Mouse (Mus musculus): ENCODE measurements around the gene Usp24. TPM values are rescaled to one million over a fixed set of nuclear protein-coding genes. Genes with fewer than 3 reads are reported as not detected.

Gene Usp24
- polyA plus RNA-seq, 1 experiment from 2014 or later, result 9.8 TPM

DNA sequence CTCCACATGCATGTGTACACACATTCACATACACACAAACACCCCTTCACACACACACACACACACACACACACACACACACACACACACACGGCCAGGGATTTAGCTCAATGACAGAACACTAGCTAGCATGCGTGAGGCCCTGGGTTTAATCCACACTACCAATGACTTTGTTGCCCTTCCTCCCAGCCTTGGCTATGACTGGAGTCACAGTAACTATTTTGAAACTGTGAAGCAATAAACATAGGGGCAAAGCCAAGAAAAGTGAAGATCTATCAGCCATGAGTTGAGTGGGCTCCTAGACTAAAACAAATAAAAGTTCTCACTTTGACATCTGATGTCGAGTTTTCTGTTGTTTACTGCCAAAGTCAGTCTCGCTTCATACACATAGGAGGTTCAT is 23.2 kb upstream of the Usp24 start:
- Histone ChIP-seq H3K27me3 (ENCODE audit: control insufficient read depth, insufficient read depth, low read length) (no peaks in the 10 kb centered on the region), H3K9ac (ENCODE audit: low read length) (no peak overlapping the region), H3K4me1 (ENCODE audit: control insufficient read depth, insufficient read depth, low read length) (no peaks in the 10 kb centered on the region), H3K9me3 (ENCODE audit: control insufficient read depth, low read length) (no peaks in the 10 kb centered on the region), H3K36me3 (ENCODE audit: control insufficient read depth, insufficient read depth, low read length) (no peaks in the 10 kb centered on the region), H3K27ac (replicated peaks; ENCODE audit: low read depth, low read length) (no peak overlapping the region), H3K4me2 (ENCODE audit: low read depth, severe bottlenecking) (no peak overlapping the region), H3K4me3 (ENCODE audit: low read depth, low read length) (no peak overlapping the region)
- 87% methylated on average over 4 of the region's 4 CpGs for WGBS
- ATAC-seq (ENCODE audit: insufficient number of reproducible peaks, low FRiP score, low TSS enrichment, low read depth), result no peak
- no peak for DNase-seq (ENCODE audit: low spot score)

DNA sequence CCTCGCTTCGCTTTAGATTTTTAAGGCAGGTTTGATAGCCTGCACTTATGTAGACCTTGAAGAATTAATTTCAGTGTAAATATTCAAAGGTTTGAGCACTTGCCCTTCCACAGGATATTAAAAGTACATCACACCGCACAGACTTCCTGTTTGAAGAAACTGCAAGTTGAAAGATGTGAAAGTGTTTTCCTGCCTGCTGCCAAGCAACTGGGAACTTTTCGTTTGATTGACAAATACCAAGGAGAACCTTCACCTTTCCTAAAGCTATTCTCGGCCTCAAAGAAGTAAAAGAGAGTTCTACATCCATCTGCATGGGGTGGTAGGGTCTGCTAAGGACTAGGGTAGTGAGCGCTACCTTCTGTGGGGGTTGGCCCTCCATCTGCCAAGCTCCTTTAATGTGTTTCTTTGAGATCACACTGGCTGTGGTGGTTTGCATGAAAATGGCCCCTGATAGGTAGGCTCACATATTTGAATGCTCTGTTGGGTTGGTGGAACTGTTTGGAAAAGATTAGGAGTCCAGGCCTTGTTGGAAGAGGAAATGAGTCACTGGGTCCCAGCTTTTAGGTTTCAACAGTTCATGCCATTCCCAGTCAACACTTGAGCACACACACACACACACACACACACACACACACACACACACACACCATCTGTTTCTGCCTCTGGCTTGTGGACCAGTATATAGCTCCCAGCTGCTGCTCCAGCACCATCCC is 22.5 kb upstream of the Usp24 start:
- 87% methylated on average over 6 of the region's 6 CpGs for WGBS
- H3K9me3 ChIP-seq (ENCODE audit: control insufficient read depth, low read length), result no peaks in the 10 kb centered on the region
- DNase-seq (ENCODE audit: low spot score), result peak; percentile 18
- H3K36me3 ChIP-seq (ENCODE audit: control insufficient read depth, insufficient read depth, low read length), result no peaks in the 10 kb centered on the region
- no peaks in the 10 kb centered on the region for H3K27me3 ChIP-seq (ENCODE audit: control insufficient read depth, insufficient read depth, low read length)
- no peak overlapping the region for H3K9ac ChIP-seq (ENCODE audit: low read length)
- no peak for ATAC-seq (ENCODE audit: insufficient number of reproducible peaks, low FRiP score, low TSS enrichment, low read depth)
- no peak overlapping the region for H3K4me2 ChIP-seq (ENCODE audit: low read depth, severe bottlenecking)
- H3K27ac ChIP-seq (replicated peaks; ENCODE audit: low read depth, low read length), result no peak overlapping the region
- no peak overlapping the region for H3K4me3 ChIP-seq (ENCODE audit: low read depth, low read length)
- H3K4me1 ChIP-seq (ENCODE audit: control insufficient read depth, insufficient read depth, low read length), result no peaks in the 10 kb centered on the region

DNA sequence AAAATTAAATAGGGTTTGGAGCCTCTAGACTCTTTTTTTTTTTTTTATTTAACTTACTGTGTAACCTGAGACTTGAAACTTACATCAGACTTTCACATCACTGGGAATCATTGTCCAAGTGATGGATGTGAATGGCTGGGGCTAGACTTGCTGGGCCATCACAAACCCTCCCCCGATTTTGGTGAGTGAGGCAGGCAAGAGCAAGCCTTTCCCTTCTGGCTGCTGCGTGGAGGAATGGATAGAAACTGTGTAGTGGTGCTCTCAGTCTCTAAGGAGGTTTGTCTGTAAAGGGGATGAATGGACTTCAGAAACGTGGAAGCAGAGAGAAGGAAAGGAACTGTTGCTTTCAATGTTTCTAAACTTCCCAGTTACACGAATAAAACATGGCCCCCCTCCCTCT is 20.3 kb upstream of the Usp24 start:
- no peak overlapping the region for H3K4me3 ChIP-seq (ENCODE audit: low read depth, low read length)
- no peak for ATAC-seq (ENCODE audit: insufficient number of reproducible peaks, low FRiP score, low TSS enrichment, low read depth)
- no peaks in the 10 kb centered on the region for H3K27me3 ChIP-seq (ENCODE audit: control insufficient read depth, insufficient read depth, low read length)
- H3K9me3 ChIP-seq (ENCODE audit: control insufficient read depth, low read length), result no peaks in the 10 kb centered on the region
- H3K4me1 ChIP-seq (ENCODE audit: control insufficient read depth, insufficient read depth, low read length), result no peaks in the 10 kb centered on the region
- no peak overlapping the region for H3K9ac ChIP-seq (ENCODE audit: low read length)
- no peak for DNase-seq (ENCODE audit: low spot score)
- H3K4me2 ChIP-seq (ENCODE audit: low read depth, severe bottlenecking), result no peak overlapping the region
- no peaks in the 10 kb centered on the region for H3K36me3 ChIP-seq (ENCODE audit: control insufficient read depth, insufficient read depth, low read length)
- no peak overlapping the region for H3K27ac ChIP-seq (replicated peaks; ENCODE audit: low read depth, low read length)
- 55% methylated on average over 4 of the region's 4 CpGs for WGBS

DNA sequence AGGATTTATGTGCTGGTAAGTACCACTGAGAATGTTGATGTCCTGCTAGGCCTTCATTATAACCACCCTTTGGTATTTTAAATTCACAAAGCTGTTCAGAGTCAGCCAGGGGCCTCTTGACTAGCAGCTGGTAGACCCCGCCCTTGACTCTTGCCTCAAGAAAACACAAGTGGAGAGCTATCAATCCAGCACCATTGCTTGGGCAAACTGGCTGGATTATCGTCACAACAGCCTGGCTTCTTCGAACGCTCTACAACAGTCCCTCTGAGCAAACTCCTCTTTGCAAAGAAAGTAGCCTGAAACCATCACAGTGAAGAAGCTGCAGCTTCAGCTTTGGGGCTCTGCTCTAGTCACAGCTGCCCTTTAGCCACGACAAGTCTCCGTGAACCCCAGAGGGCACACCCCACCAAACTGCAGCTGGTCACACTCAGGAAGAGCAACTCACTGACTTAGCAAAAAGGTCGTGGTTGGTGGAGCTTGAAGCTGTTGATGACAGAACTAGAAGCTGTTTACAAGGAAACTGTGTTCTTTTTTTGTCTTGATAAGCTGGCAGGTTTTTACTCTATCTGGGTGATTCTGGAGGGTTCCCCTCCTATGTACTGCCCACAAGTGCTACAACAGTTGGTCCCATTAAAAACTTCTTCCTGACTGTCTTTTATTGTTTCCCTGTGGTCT is 19.5 kb upstream of the Usp24 start:
- Histone ChIP-seq H3K4me3 (ENCODE audit: low read depth, low read length) (no peak overlapping the region), H3K9me3 (ENCODE audit: control insufficient read depth, low read length) (no peaks in the 10 kb centered on the region), H3K27me3 (ENCODE audit: control insufficient read depth, insufficient read depth, low read length) (no peaks in the 10 kb centered on the region), H3K9ac (ENCODE audit: low read length) (no peak overlapping the region), H3K27ac (replicated peaks; ENCODE audit: low read depth, low read length) (no peak overlapping the region), H3K36me3 (ENCODE audit: control insufficient read depth, insufficient read depth, low read length) (no peaks in the 10 kb centered on the region), H3K4me2 (ENCODE audit: low read depth, severe bottlenecking) (no peak overlapping the region), H3K4me1 (ENCODE audit: control insufficient read depth, insufficient read depth, low read length) (no peaks in the 10 kb centered on the region)
- DNase-seq (ENCODE audit: low spot score), result no peak
- no peak for ATAC-seq (ENCODE audit: insufficient number of reproducible peaks, low FRiP score, low TSS enrichment, low read depth)
- 87% methylated on average over 7 of the region's 7 CpGs for WGBS

DNA sequence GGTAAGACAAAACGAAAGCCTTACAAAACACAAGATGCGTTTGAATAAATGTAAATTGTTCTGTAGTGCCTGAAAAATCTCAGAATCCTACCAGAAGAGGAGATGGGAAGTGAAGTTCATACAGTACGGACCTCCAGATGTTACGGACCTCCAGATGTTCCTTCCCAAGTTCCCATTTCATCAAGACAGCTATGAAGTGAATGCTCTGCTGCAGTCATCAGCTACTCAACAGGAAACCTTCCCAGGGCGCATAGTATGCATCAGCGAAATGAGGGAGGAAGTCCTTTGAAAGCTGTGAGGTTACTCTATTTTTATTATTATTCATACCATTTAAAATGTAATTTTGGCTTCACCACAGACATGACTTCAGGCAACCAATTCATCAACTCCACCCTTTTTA is 14.7 kb upstream of the Usp24 start:
- DNase-seq (ENCODE audit: low spot score), result no peak
- Histone ChIP-seq H3K27me3 (ENCODE audit: control insufficient read depth, insufficient read depth, low read length) (no peaks in the 10 kb centered on the region), H3K4me2 (ENCODE audit: low read depth, severe bottlenecking) (no peak overlapping the region), H3K36me3 (ENCODE audit: control insufficient read depth, insufficient read depth, low read length) (no peaks in the 10 kb centered on the region), H3K4me1 (ENCODE audit: control insufficient read depth, insufficient read depth, low read length) (no peaks in the 10 kb centered on the region), H3K27ac (replicated peaks; ENCODE audit: low read depth, low read length) (no peak overlapping the region), H3K9me3 (ENCODE audit: control insufficient read depth, low read length) (no peaks in the 10 kb centered on the region), H3K4me3 (ENCODE audit: low read depth, low read length) (no peak overlapping the region), H3K9ac (ENCODE audit: low read length) (no peak overlapping the region)
- ATAC-seq (ENCODE audit: insufficient number of reproducible peaks, low FRiP score, low TSS enrichment, low read depth), result no peak
- 84% methylated on average over 6 of the region's 6 CpGs for WGBS

DNA sequence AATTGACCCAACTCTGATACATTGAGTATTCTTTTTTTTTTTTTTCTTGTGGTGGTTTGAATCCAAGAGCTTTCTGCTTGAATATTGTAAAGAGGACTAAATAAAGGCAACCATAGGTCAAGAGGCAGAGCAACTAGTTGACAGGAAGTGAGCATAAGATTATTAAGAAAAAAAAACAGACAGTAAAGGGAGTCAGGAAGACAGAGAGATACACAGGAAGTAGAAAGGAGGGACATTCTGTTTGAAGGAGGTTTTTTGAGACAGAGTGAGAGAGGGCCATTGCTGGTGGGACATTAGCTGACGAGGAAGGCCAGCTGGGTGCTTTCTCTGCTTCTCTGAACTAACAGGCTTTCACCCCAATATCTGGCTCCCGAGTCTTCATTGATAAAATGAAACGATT is 7.9 kb upstream of the Usp24 start:
- H3K4me1 ChIP-seq (ENCODE audit: control insufficient read depth, insufficient read depth, low read length), result no peaks in the 10 kb centered on the region
- ATAC-seq (ENCODE audit: insufficient number of reproducible peaks, low FRiP score, low TSS enrichment, low read depth) (no peak), DNase-seq (ENCODE audit: low spot score) (no peak)
- no peak overlapping the region for H3K27ac ChIP-seq (replicated peaks; ENCODE audit: low read depth, low read length)
- 91% methylated on average over 3 of the region's 3 CpGs for WGBS
- no peak overlapping the region for H3K9ac ChIP-seq (ENCODE audit: low read length)
- no peaks in the 10 kb centered on the region for H3K9me3 ChIP-seq (ENCODE audit: control insufficient read depth, low read length)
- H3K27me3 ChIP-seq (ENCODE audit: control insufficient read depth, insufficient read depth, low read length), result no peaks in the 10 kb centered on the region
- no peak overlapping the region for H3K4me2 ChIP-seq (ENCODE audit: low read depth, severe bottlenecking)
- H3K4me3 ChIP-seq (ENCODE audit: low read depth, low read length), result no peak overlapping the region
- no peaks in the 10 kb centered on the region for H3K36me3 ChIP-seq (ENCODE audit: control insufficient read depth, insufficient read depth, low read length)

DNA sequence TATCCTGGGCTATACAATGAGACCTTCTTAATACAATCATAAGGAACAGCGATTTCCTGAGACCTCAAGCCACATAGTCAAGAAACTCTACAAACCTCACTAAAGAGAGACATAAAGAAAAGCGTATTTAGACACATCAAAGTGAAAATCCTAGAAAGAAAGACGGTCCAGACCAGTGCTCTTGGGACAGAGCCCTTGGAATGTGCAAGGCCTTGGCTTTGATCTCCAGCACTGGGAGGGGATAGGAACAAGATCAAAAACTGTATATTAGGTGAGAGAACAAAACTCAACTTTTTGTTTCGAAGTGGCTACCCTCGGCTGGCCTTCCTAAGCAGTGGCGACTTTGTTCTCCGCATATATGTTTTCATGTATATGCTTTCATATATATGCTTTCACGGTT is 3.4 kb upstream of the Usp24 start:
- Histone ChIP-seq H3K27me3 (ENCODE audit: control insufficient read depth, insufficient read depth, low read length) (no peaks in the 10 kb centered on the region), H3K4me1 (ENCODE audit: control insufficient read depth, insufficient read depth, low read length) (no peaks in the 10 kb centered on the region; the same call in 1 of the 2 replicates), H3K9me3 (ENCODE audit: control insufficient read depth, low read length) (no peaks in the 10 kb centered on the region), H3K4me2 (ENCODE audit: low read depth, severe bottlenecking) (no peak overlapping the region), H3K9ac (ENCODE audit: low read length) (no peak overlapping the region), H3K4me3 (ENCODE audit: low read depth, low read length) (no peak overlapping the region), H3K27ac (replicated peaks; ENCODE audit: low read depth, low read length) (no peak overlapping the region), H3K36me3 (ENCODE audit: control insufficient read depth, insufficient read depth, low read length) (no peaks in the 10 kb centered on the region)
- DNase-seq (ENCODE audit: low spot score) (no peak), ATAC-seq (ENCODE audit: insufficient number of reproducible peaks, low FRiP score, low TSS enrichment, low read depth) (no peak)
- WGBS, result 66% methylated on average over 8 of the region's 8 CpGs

DNA sequence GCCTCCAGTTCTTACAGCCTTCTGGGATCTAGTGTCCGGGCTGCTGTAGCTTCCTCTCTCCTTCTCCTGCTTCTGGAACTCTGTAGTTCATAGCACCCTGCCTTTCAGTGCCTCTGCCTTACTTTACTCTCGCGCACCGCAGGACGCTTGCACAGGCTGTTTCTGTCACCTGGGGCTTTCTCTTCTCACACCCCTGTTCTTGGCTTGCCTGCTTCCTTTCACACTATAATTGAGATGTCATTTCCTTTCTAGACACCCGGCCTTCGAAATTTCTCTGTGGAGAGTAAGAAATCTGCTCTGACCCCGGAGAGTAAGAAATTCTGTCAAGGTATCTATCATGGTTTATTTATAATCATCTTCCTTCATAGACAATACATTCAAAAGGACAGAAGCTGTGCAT is 2.9 kb upstream of the Usp24 start:
- H3K4me3 ChIP-seq (ENCODE audit: low read depth, low read length), result no peak overlapping the region
- no peak for ATAC-seq (ENCODE audit: insufficient number of reproducible peaks, low FRiP score, low TSS enrichment, low read depth)
- H3K4me2 ChIP-seq (ENCODE audit: low read depth, severe bottlenecking), result no peak overlapping the region
- no peak overlapping the region for H3K9ac ChIP-seq (ENCODE audit: low read length)
- H3K4me1 ChIP-seq (ENCODE audit: control insufficient read depth, insufficient read depth, low read length), result no peaks in the 10 kb centered on the region; the same call in none of the 2 replicates
- no peaks in the 10 kb centered on the region for H3K27me3 ChIP-seq (ENCODE audit: control insufficient read depth, insufficient read depth, low read length)
- no peak for DNase-seq (ENCODE audit: low spot score)
- no peaks in the 10 kb centered on the region for H3K9me3 ChIP-seq (ENCODE audit: control insufficient read depth, low read length)
- H3K27ac ChIP-seq (replicated peaks; ENCODE audit: low read depth, low read length), result no peak overlapping the region
- 87% methylated on average over 8 of the region's 8 CpGs for WGBS
- H3K36me3 ChIP-seq (ENCODE audit: control insufficient read depth, insufficient read depth, low read length), result no peaks in the 10 kb centered on the region
